Comparison of ENCODE assay signal across 19 mouse cellular contexts in genomic region chr6:38839891-38840290, GRCm38 (mm10). TPM values are rescaled to one million over a fixed set of nuclear protein-coding genes. Genes with fewer than 3 reads are reported as not detected.
DNase-seq lines count a peak whose midpoint lies in the region; ATAC-seq and TF ChIP-seq lines count a peak whose summit lies in the region.
"Had no signal": no experiment of that assay in that cellular context is flagged by ENCODE, and none has a peak within 500 bp of the region (broad histone marks: within the 10 kb centered on the region; RNA-seq: fewer than 3 reads in every experiment).

No protein-coding gene starts in this region.

- H3K9me3 ChIP-seq in forebrain, embryonic 13.5 days (replicated peaks), result no peaks in the 10 kb centered on the region
- no peaks in the 10 kb centered on the region for H3K9me3 ChIP-seq in forebrain, embryonic 11.5 days (ENCODE audit: control insufficient read depth, low read length)
- H3K9me3 ChIP-seq in hindbrain, embryonic 13.5 days, result no peaks in the 10 kb centered on the region
- no peaks in the 10 kb centered on the region for H3K9me3 ChIP-seq in hindbrain, embryonic 12.5 days (replicated peaks)
- H3K9me3 ChIP-seq in liver, embryonic 12.5 days (replicated peaks), result no peaks in the 10 kb centered on the region
- no peaks in the 10 kb centered on the region for H3K9me3 ChIP-seq in liver, embryonic 11.5 days (ENCODE audit: control insufficient read depth, low read length)
- H3K9me3 ChIP-seq: embryonic facial prominence, embryonic 15.5 days; forebrain, embryonic 10.5 days; heart, embryonic 10.5 days; heart, embryonic 15.5 days had no signal

- no peaks in the 10 kb centered on the region for H3K27me3 ChIP-seq in forebrain, embryonic 13.5 days
- H3K27me3 ChIP-seq in forebrain, embryonic 11.5 days (ENCODE audit: control insufficient read depth, insufficient read depth, low read length), result no peaks in the 10 kb centered on the region
- no peaks in the 10 kb centered on the region for H3K27me3 ChIP-seq in hindbrain, embryonic 13.5 days
- H3K27me3 ChIP-seq in hindbrain, embryonic 12.5 days, result no peaks in the 10 kb centered on the region
- H3K27me3 ChIP-seq in liver, embryonic 12.5 days (replicated peaks), result no peaks in the 10 kb centered on the region
- no peaks in the 10 kb centered on the region for H3K27me3 ChIP-seq in liver, embryonic 11.5 days (replicated peaks; ENCODE audit: control insufficient read depth, insufficient read depth, low read length)
- H3K27me3 ChIP-seq: CH12.LX; embryonic facial prominence, embryonic 15.5 days; heart, embryonic 15.5 days; Patski had no signal

- peaks cover 25% of the 10 kb centered on the region for H3K4me1 ChIP-seq in forebrain, embryonic 13.5 days
- no peaks in the 10 kb centered on the region for H3K4me1 ChIP-seq in forebrain, embryonic 11.5 days (replicated peaks; ENCODE audit: control insufficient read depth, insufficient read depth, low read length)
- peaks cover 39% of the 10 kb centered on the region for H3K4me1 ChIP-seq in hindbrain, embryonic 13.5 days (replicated peaks)
- peaks cover 28% of the 10 kb centered on the region for H3K4me1 ChIP-seq in hindbrain, embryonic 12.5 days
- H3K4me1 ChIP-seq in liver, embryonic 12.5 days, result peaks cover 89% of the 10 kb centered on the region
- H3K4me1 ChIP-seq in liver, embryonic 11.5 days (replicated peaks; ENCODE audit: control insufficient read depth, insufficient read depth, low read length), result peaks cover 25% of the 10 kb centered on the region
- H3K4me1 ChIP-seq in cortical plate, adult 2 months (ENCODE audit: control insufficient read depth, insufficient read depth, low read length), result 0 out of 2 replicates have a peak, but pooled peaks cover 2% of the 10 kb centered on the region

- no peak overlapping the region for H3K9ac ChIP-seq in forebrain, embryonic 13.5 days
- H3K9ac ChIP-seq in forebrain, embryonic 11.5 days (ENCODE audit: low read length), result no peak overlapping the region
- no peak overlapping the region for H3K9ac ChIP-seq in hindbrain, embryonic 13.5 days
- no peak overlapping the region for H3K9ac ChIP-seq in hindbrain, embryonic 12.5 days
- H3K9ac ChIP-seq in liver, embryonic 12.5 days, result no peak overlapping the region
- no peak overlapping the region for H3K9ac ChIP-seq in liver, embryonic 11.5 days (ENCODE audit: low read depth, low read length)
- H3K9ac ChIP-seq: embryonic facial prominence, embryonic 15.5 days; heart, embryonic 15.5 days had no signal

- ATAC-seq in forebrain, embryonic 13.5 days, result no peak
- ATAC-seq in forebrain, embryonic 11.5 days (replicated peaks; ENCODE audit: low FRiP score), result no peak
- no peak for ATAC-seq in hindbrain, embryonic 13.5 days (ENCODE audit: low FRiP score)
- no peak for ATAC-seq in hindbrain, embryonic 12.5 days (ENCODE audit: low FRiP score)
- ATAC-seq in liver, embryonic 12.5 days, result no peak
- ATAC-seq in liver, embryonic 11.5 days (replicated peaks; ENCODE audit: low FRiP score), result no peak
- ATAC-seq: activated CD4-positive, CD25-positive, alpha-beta regulatory T cell, adult 4 months; intestine, embryonic 16.5 days; Patski had no signal

- WGBS in forebrain, embryonic 13.5 days, result 73% methylated on average over 4 of the region's 4 CpGs
- WGBS in forebrain, embryonic 11.5 days, result 81% methylated on average over 4 of the region's 4 CpGs
- WGBS in hindbrain, embryonic 13.5 days, result 71% methylated on average over 4 of the region's 4 CpGs
- 71% methylated on average over 4 of the region's 4 CpGs for WGBS in hindbrain, embryonic 12.5 days
- 77% methylated on average over 4 of the region's 4 CpGs for WGBS in liver, embryonic 12.5 days (ENCODE audit: insufficient replicate concordance)
- 81% methylated on average over 4 of the region's 4 CpGs for WGBS in liver, embryonic 11.5 days

- H3K4me3 ChIP-seq in forebrain, embryonic 13.5 days, result no peak overlapping the region
- H3K4me3 ChIP-seq in forebrain, embryonic 11.5 days (ENCODE audit: low read depth, low read length), result no peak overlapping the region
- no peak overlapping the region for H3K4me3 ChIP-seq in hindbrain, embryonic 13.5 days
- H3K4me3 ChIP-seq in hindbrain, embryonic 12.5 days, result no peak overlapping the region
- H3K4me3 ChIP-seq in liver, embryonic 12.5 days, result no peak overlapping the region
- H3K4me3 ChIP-seq in liver, embryonic 11.5 days (ENCODE audit: low read depth, low read length), result no peak overlapping the region
- no peak overlapping the region for H3K4me3 ChIP-seq in cortical plate, adult 2 months (ENCODE audit: insufficient read depth, low read length)
- H3K4me3 ChIP-seq: embryonic facial prominence, embryonic 15.5 days; erythroblast, embryonic 14.5 days; forebrain, embryonic 10.5 days; heart, embryonic 10.5 days; heart, embryonic 15.5 days had no signal

- peak overlapping the region; percentile 11; the same call in 1 of the 2 replicates for H3K27ac ChIP-seq in forebrain, embryonic 13.5 days
- no peak overlapping the region for H3K27ac ChIP-seq in forebrain, embryonic 11.5 days (ENCODE audit: low read depth, low read length)
- peak overlapping the region; percentile 3; the same call in 1 of the 2 replicates for H3K27ac ChIP-seq in hindbrain, embryonic 13.5 days
- H3K27ac ChIP-seq in hindbrain, embryonic 12.5 days, result no peak overlapping the region
- peak overlapping the region; percentile 61 for H3K27ac ChIP-seq in liver, embryonic 12.5 days
- no peak overlapping the region for H3K27ac ChIP-seq in liver, embryonic 11.5 days (ENCODE audit: low read depth, low read length)
- H3K27ac ChIP-seq in cortical plate, adult 2 months (ENCODE audit: insufficient read depth, low read length), result peak overlapping the region; percentile 71
- H3K27ac ChIP-seq: embryonic facial prominence, embryonic 15.5 days; forebrain, embryonic 10.5 days; heart, embryonic 10.5 days; heart, embryonic 15.5 days had no signal

- no peak for TF ChIP-seq POLR2A in cortical plate, adult 2 months (IDR thresholded peaks at IDR 0.05; ENCODE audit: extremely low read depth, insufficient read depth, low read length)

- no peak for DNase-seq in forebrain, embryonic 11.5 days (ENCODE audit: low spot score)
- no peak for DNase-seq in liver, embryonic 11.5 days (ENCODE audit: low spot score)
- DNase-seq in frontal cortex, postnatal 10 days (ENCODE audit: low spot score in 2 of 2), result no peak
- DNase-seq: embryo, embryonic 11 days; heart, postnatal 36 days had no signal

- TF ChIP-seq CTCF in cortical plate, adult 2 months (IDR thresholded peaks at IDR 0.05; ENCODE audit: extremely low read depth, insufficient read depth, low read length), result no peak

- H3K4me2 ChIP-seq in forebrain, embryonic 13.5 days, result no peak overlapping the region
- H3K4me2 ChIP-seq in forebrain, embryonic 11.5 days (ENCODE audit: low read depth, low read length, severe bottlenecking), result no peak overlapping the region
- H3K4me2 ChIP-seq in hindbrain, embryonic 13.5 days, result no peak overlapping the region
- no peak overlapping the region for H3K4me2 ChIP-seq in hindbrain, embryonic 12.5 days (replicated peaks)
- no peak overlapping the region for H3K4me2 ChIP-seq in liver, embryonic 12.5 days
- no peak overlapping the region for H3K4me2 ChIP-seq in liver, embryonic 11.5 days
- H3K4me2 ChIP-seq: embryonic facial prominence, embryonic 15.5 days; heart, embryonic 15.5 days had no signal

- no peaks in the 10 kb centered on the region for H3K36me3 ChIP-seq in forebrain, embryonic 13.5 days (ENCODE audit: poor library complexity, severe bottlenecking)
- no peaks in the 10 kb centered on the region for H3K36me3 ChIP-seq in forebrain, embryonic 11.5 days (ENCODE audit: control insufficient read depth, insufficient read depth, low read length)
- no peaks in the 10 kb centered on the region for H3K36me3 ChIP-seq in hindbrain, embryonic 13.5 days
- H3K36me3 ChIP-seq in hindbrain, embryonic 12.5 days, result no peaks in the 10 kb centered on the region
- peaks cover 53% of the 10 kb centered on the region for H3K36me3 ChIP-seq in liver, embryonic 12.5 days
- H3K36me3 ChIP-seq in liver, embryonic 11.5 days (ENCODE audit: control insufficient read depth, insufficient read depth, low read length), result no peaks in the 10 kb centered on the region
- H3K36me3 ChIP-seq: embryonic facial prominence, embryonic 15.5 days; heart, embryonic 15.5 days had no signal

RNA-seq across cellular contexts. Expression of gene Tbxas1, which starts 35.3 kb away (rescaled TPM):
- 0.76 and 1.1 TPM in 2 replicates for polyA plus RNA-seq in forebrain, embryonic 13.5 days (2015; fragmentation: Nextera tagmentation; extraction: Ambion mirVana)
- polyA plus RNA-seq in forebrain, embryonic 11.5 days (2014; fragmentation: Nextera tagmentation; extraction: Ambion mirVana), result 1.4 and 1.5 TPM in 2 replicates
- 2.6 and 2.7 TPM in 2 replicates for polyA plus RNA-seq in hindbrain, embryonic 13.5 days (2015; fragmentation: Nextera tagmentation; extraction: Ambion mirVana)
- 1.7 and 1.8 TPM in 2 replicates for polyA plus RNA-seq in hindbrain, embryonic 12.5 days (2016; fragmentation: Nextera tagmentation; extraction: Ambion mirVana)
- 11.3 and 12.9 TPM in 2 replicates for polyA plus RNA-seq in liver, embryonic 12.5 days (2016; fragmentation: Nextera tagmentation; extraction: Ambion mirVana)
- 11.5 and 12.0 TPM in 2 replicates for polyA plus RNA-seq in liver, embryonic 11.5 days (2014; fragmentation: Nextera tagmentation; extraction: Ambion mirVana)
- polyA plus RNA-seq in cortical plate, adult 2 months (2012; rRNA removed), result 2.7 and 3.0 TPM in 2 replicates

RNA-seq across cellular contexts. Expression of gene Hipk2, which starts 36.1 kb away (rescaled TPM):
- polyA plus RNA-seq in forebrain, embryonic 13.5 days (2015; fragmentation: Nextera tagmentation; extraction: Ambion mirVana), result 33.7 and 35.0 TPM in 2 replicates
- 31.0 and 33.5 TPM in 2 replicates for polyA plus RNA-seq in forebrain, embryonic 11.5 days (2014; fragmentation: Nextera tagmentation; extraction: Ambion mirVana)
- polyA plus RNA-seq in hindbrain, embryonic 13.5 days (2015; fragmentation: Nextera tagmentation; extraction: Ambion mirVana), result 39.6 and 42.1 TPM in 2 replicates
- polyA plus RNA-seq in hindbrain, embryonic 12.5 days (2016; fragmentation: Nextera tagmentation; extraction: Ambion mirVana), result 32.4 and 37.5 TPM in 2 replicates
- polyA plus RNA-seq in liver, embryonic 12.5 days (2016; fragmentation: Nextera tagmentation; extraction: Ambion mirVana), result 26.8 and 28.9 TPM in 2 replicates
- 21.4 and 27.4 TPM in 2 replicates for polyA plus RNA-seq in liver, embryonic 11.5 days (2014; fragmentation: Nextera tagmentation; extraction: Ambion mirVana)
- 22.1 and 26.9 TPM in 2 replicates for polyA plus RNA-seq in cortical plate, adult 2 months (2012; rRNA removed)

Comparison
In these comparisons a context has a peak if more than half of its experiments do, and no peak if none do; other contexts are left out.
1. H3K27ac ChIP-seq: peak in forebrain, embryonic 13.5 days (single experiment), hindbrain, embryonic 13.5 days (single experiment), liver, embryonic 12.5 days (single experiment) and cortical plate, adult 2 months (single experiment); none in forebrain, embryonic 11.5 days (single experiment), hindbrain, embryonic 12.5 days (single experiment) and liver, embryonic 11.5 days (single experiment).